Mouse (Mus musculus) limb, embryonic 14.5 days (tissue): ENCODE results near the gene Mettl21a. TPM values are rescaled to one million over a fixed set of nuclear protein-coding genes. Genes with fewer than 3 reads are reported as not detected.

Experiments used
- ATAC-seq: fragments of 200-750 bp; cut with Nextera tagmentation; 2 replicates; pipeline ENCODE4 v1.8.0; 2017; ENCODE audit warnings: low read depth, moderate number of reproducible peaks, moderate TSS enrichment; ENCODE audit not compliant: low FRiP score
- DNase-seq: peaks from one replicate; pipeline ENCODE4 v3.0.0-alpha.2; 2015; ENCODE audit warnings: low spot score
- H3K27ac ChIP-seq: fragments of 300-500 bp; sonication (generic); replicated peaks from 2 replicates; pipeline ENCODE4 v1.5.1; 2014; ENCODE audit warnings: low read depth, mild to moderate bottlenecking, low read length, moderate library complexity, mixed read lengths
- H3K27me3 ChIP-seq: fragments of 300-500 bp; sonication (generic); 2 replicates; pipeline ENCODE4 v1.6.1; 2014; ENCODE audit warnings: low read length, mixed read lengths; ENCODE audit not compliant: control insufficient read depth, insufficient read depth
- H3K36me3 ChIP-seq: fragments of 300-500 bp; sonication (generic); 2 replicates; pipeline ENCODE4 v1.6.1; 2014; ENCODE audit warnings: mild to moderate bottlenecking, low read length, moderate library complexity, mixed read lengths; ENCODE audit not compliant: control insufficient read depth, insufficient read depth
- H3K4me1 ChIP-seq: fragments of 300-500 bp; sonication (generic); 2 replicates; pipeline ENCODE4 v1.6.1; 2014; ENCODE audit warnings: antibody characterized with exemption, low read length, mixed read lengths; ENCODE audit not compliant: control insufficient read depth, insufficient read depth
- H3K4me2 ChIP-seq: fragments of 300-500 bp; sonication (generic); replicated peaks from 2 replicates; pipeline ENCODE4 v1.6.1; 2014; ENCODE audit warnings: low read depth, mild to moderate bottlenecking, low read length, moderate library complexity; ENCODE audit not compliant: severe bottlenecking
- H3K4me3 ChIP-seq: fragments of 300-500 bp; sonication (generic); replicated peaks from 2 replicates; pipeline ENCODE4 v1.5.1; 2014; ENCODE audit warnings: low read length
- H3K9ac ChIP-seq: fragments of 300-500 bp; sonication (generic); 2 replicates; pipeline ENCODE4 v1.6.1; 2014; ENCODE audit warnings: mild to moderate bottlenecking, low read depth, low read length, moderate library complexity; ENCODE audit not compliant: severe bottlenecking
- H3K9me3 ChIP-seq: fragments of 300-500 bp; sonication (generic); 2 replicates; pipeline ENCODE4 v1.6.1; 2016; ENCODE audit warnings: low read length; ENCODE audit not compliant: control insufficient read depth
- POLR2A ChIP-seq: fragments of 200-500 bp; IDR thresholded peaks from 2 replicates; pipeline ENCODE4 v1.8.0; 2012; ENCODE audit warnings: inconsistent platforms, mild to moderate bottlenecking, moderate library complexity, borderline replicate concordance; ENCODE audit not compliant: insufficient read depth, insufficient read length; ENCODE audit errors: extremely low read depth
- WGBS: fragments of 180-500 bp; shearing (Covaris S2); extraction: QIAGEN DNeasy Blood & Tissue Kit; methylation state at CpG from one replicate; pipeline ENCODE4 v1.1.7; 2014; 5-methylcytosine and 5-hydroxymethylcytosine counted together
- polyA plus RNA-seq, 2 experiments: library from polyadenylated mRNA; depleted of rRNA in 1 of 2; stranded (reverse) in 1 of 2; unstranded in 1 of 2; fragments of >200 nt; fragmentation: Nextera tagmentation in 1 of 2; extraction: Ambion mirVana in 1 of 2; gene quantifications; 2 replicates each; pipeline versions ENCODE4 v1.2.1 to v1.2.3; 2012 to 2014

The Mettl21a gene
- polyA plus RNA-seq, 2 experiments = 20.7 to 27.6 TPM

GRCm38 (mm10) chr1:64614311-64614710, 2.7 kb downstream of the Mettl21a start:
- ATAC-seq = no peak
- WGBS = 94% methylated on average over 9 of the region's 9 CpGs
- TF ChIP-seq POLR2A = no peak
- Histone ChIP-seq H3K27me3 (no peaks in the 10 kb centered on the region), H3K27ac (no peak overlapping the region), H3K9me3 (no peaks in the 10 kb centered on the region), H3K9ac (no peak overlapping the region), H3K4me3 (no peak overlapping the region), H3K4me2 (no peak overlapping the region), H3K36me3 (peaks cover 30% of the 10 kb centered on the region), H3K4me1 (peaks cover 19% of the 10 kb centered on the region)
- DNase-seq = no peak

- WGBS = 85% methylated on average over 9 of the region's 9 CpGs
- peaks cover 61% of the 10 kb centered on the region for H3K36me3 ChIP-seq
- no peak overlapping the region for H3K27ac ChIP-seq
- H3K4me3 ChIP-seq = no peak overlapping the region
- TF ChIP-seq POLR2A = no peak
- no peak overlapping the region for H3K9ac ChIP-seq
- DNase-seq (no peak), ATAC-seq (no peak)
- H3K9me3 ChIP-seq = no peaks in the 10 kb centered on the region
- no peaks in the 10 kb centered on the region for H3K4me1 ChIP-seq
- H3K27me3 ChIP-seq = no peaks in the 10 kb centered on the region
- H3K4me2 ChIP-seq = no peak overlapping the region
Measured at GRCm38 (mm10) chr1:64609976-64610375, 7.1 kb downstream of the Mettl21a start.

GRCm38 (mm10) chr1:64609145-64609544, 7.9 kb downstream of the Mettl21a start:
- no peak for ATAC-seq
- peaks cover 65% of the 10 kb centered on the region for H3K36me3 ChIP-seq
- DNase-seq = peak; percentile 55
- H3K9me3 ChIP-seq = no peaks in the 10 kb centered on the region
- no peak overlapping the region for H3K9ac ChIP-seq
- 78% methylated on average over 4 of the region's 4 CpGs for WGBS
- H3K4me2 ChIP-seq = no peak overlapping the region
- no peaks in the 10 kb centered on the region for H3K27me3 ChIP-seq
- no peaks in the 10 kb centered on the region for H3K4me1 ChIP-seq
- TF ChIP-seq POLR2A = no peak
- no peak overlapping the region for H3K27ac ChIP-seq
- H3K4me3 ChIP-seq = no peak overlapping the region

- Histone ChIP-seq H3K4me3 (no peak overlapping the region), H3K9ac (no peak overlapping the region), H3K27ac (no peak overlapping the region), H3K4me2 (no peak overlapping the region), H3K36me3 (peaks cover 55% of the 10 kb centered on the region), H3K27me3 (no peaks in the 10 kb centered on the region), H3K9me3 (no peaks in the 10 kb centered on the region), H3K4me1 (no peaks in the 10 kb centered on the region)
- no peak for ATAC-seq
- no peak for TF ChIP-seq POLR2A
- no peak for DNase-seq
- WGBS = 90% methylated on average over 5 of the region's 5 CpGs
Measured at GRCm38 (mm10) chr1:64603381-64603780, 13.7 kb downstream of the Mettl21a start.

GRCm38 (mm10) chr1:64601242-64601842, 15.7 kb downstream of the Mettl21a start:
- Histone ChIP-seq H3K9me3 (no peaks in the 10 kb centered on the region), H3K27ac (no peak overlapping the region), H3K36me3 (peaks cover 49% of the 10 kb centered on the region), H3K4me1 (no peaks in the 10 kb centered on the region), H3K27me3 (no peaks in the 10 kb centered on the region), H3K4me2 (no peak overlapping the region), H3K4me3 (no peak overlapping the region), H3K9ac (no peak overlapping the region)
- ATAC-seq (no peak), DNase-seq (no peak)
- WGBS = 89% methylated on average over 6 of the region's 6 CpGs
- no peak for TF ChIP-seq POLR2A
